Mouse (Mus musculus) myocyte (in vitro differentiated cells): ENCODE results near the gene Sox6.

ENCODE experiments used
- MAX ChIP-seq: IDR thresholded peaks from one replicate; pipeline ENCODE4 v1.6.1; 2011; ENCODE audit warnings: low read depth, mild to moderate bottlenecking, control low read depth
- POLR2A ChIP-seq: IDR thresholded peaks from one replicate; pipeline ENCODE4 v1.6.1; 2011; ENCODE audit warnings: low read depth, mild to moderate bottlenecking, control low read depth, moderate library complexity; ENCODE audit not compliant: insufficient read length
- TCF12 ChIP-seq: IDR thresholded peaks from one replicate; pipeline ENCODE4 v1.6.1; 2011; ENCODE audit warnings: mild to moderate bottlenecking, control low read depth; ENCODE audit not compliant: poor library complexity, insufficient read depth, severe bottlenecking
- USF1 ChIP-seq: IDR thresholded peaks from one replicate; pipeline ENCODE4 v1.6.1; 2011; ENCODE audit warnings: low read depth, mild to moderate bottlenecking, control low read depth, moderate library complexity

GRCm38 (mm10) chr7:115915338-115915737, 123.3 kb downstream of the Sox6 start:
- TF ChIP-seq USF1 (no peak), TCF12 (no peak), POLR2A (no peak), MAX (no peak)
